Mouse (Mus musculus) ES-Bruce4 (cell line): ENCODE results near the gene Wdr18.

ENCODE experiments used
- CTCF ChIP-seq: IDR thresholded peaks from one replicate; pipeline ENCODE4 v1.8.1; 2011; ENCODE audit warnings: low read depth, low read length
- EP300 ChIP-seq: IDR thresholded peaks from 2 replicates; pipeline ENCODE4 v1.6.1; 2011; ENCODE audit warnings: low read depth, low read length; ENCODE audit not compliant: insufficient read depth
- POLR2A ChIP-seq: IDR thresholded peaks from one replicate; pipeline ENCODE4 v1.8.1; 2011; ENCODE audit warnings: low read length; ENCODE audit not compliant: insufficient read depth

GRCm38 (mm10) chr10:79965325-79965724 is 5.4 kb downstream of the Wdr18 start:
- TF ChIP-seq CTCF (no peak), POLR2A (no peak), EP300 (no peak)
